In the genomic region with DNA sequence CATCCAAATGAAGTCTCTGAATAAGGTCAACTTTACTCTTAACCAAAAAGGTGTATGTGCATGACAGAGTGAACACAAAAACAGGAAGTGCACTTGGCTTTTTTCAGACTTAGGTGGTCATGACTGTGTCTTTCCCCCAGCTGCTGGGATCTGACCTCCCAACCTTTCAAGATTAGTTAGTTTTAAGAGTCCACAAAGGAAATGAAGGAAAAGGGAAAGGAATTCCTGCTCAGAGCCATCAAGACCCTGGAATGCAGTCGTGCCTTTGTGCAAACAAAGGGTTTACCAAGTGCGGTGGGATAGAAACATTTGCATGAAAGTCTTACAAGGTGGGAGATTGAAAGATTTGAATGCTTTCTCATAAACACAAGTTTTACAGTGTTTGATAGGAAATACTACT, we compare ENCODE assay signal across 25 mouse cellular contexts. TPM values are rescaled to one million over a fixed set of nuclear protein-coding genes. Genes with fewer than 3 reads are reported as not detected.
DNase-seq lines count a peak whose midpoint lies in the region; ATAC-seq lines count a peak whose summit lies in the region.
"Had no signal": no experiment of that assay in that cellular context is flagged by ENCODE, and none has a peak within 500 bp of the region (broad histone marks: within the 10 kb centered on the region; RNA-seq: fewer than 3 reads in every experiment).

No protein-coding gene starts in this region.

- H3K4me1 ChIP-seq in lung, embryonic 16.5 days (replicated peaks; ENCODE audit: control insufficient read depth, insufficient read depth, low read length): no peaks in the 10 kb centered on the region
- no peaks in the 10 kb centered on the region for H3K4me1 ChIP-seq in intestine, embryonic 15.5 days (replicated peaks)
- H3K4me1 ChIP-seq in midbrain, embryonic 10.5 days: peaks cover 7% of the 10 kb centered on the region
- H3K4me1 ChIP-seq: hindbrain, embryonic 13.5 days; limb, embryonic 12.5 days had no signal

- 10% methylated on average over 2 of the region's 2 CpGs for WGBS in lung, embryonic 16.5 days
- WGBS in intestine, embryonic 15.5 days: 8% methylated on average over 2 of the region's 2 CpGs
- 25% methylated on average over 2 of the region's 2 CpGs for WGBS in midbrain, embryonic 10.5 days

- H3K27me3 ChIP-seq in lung, embryonic 16.5 days (ENCODE audit: control insufficient read depth, insufficient read depth, low read depth, low read length): 0 out of 2 replicates have a peak, but pooled peaks cover 2% of the 10 kb centered on the region
- H3K27me3 ChIP-seq in intestine, embryonic 15.5 days (replicated peaks): no peaks in the 10 kb centered on the region
- peaks cover 94% of the 10 kb centered on the region for H3K27me3 ChIP-seq in midbrain, embryonic 10.5 days (ENCODE audit: low read depth, poor library complexity, severe bottlenecking)

- no peak overlapping the region for H3K4me2 ChIP-seq in lung, embryonic 16.5 days (ENCODE audit: low read depth, low read length)
- no peak overlapping the region for H3K4me2 ChIP-seq in intestine, embryonic 15.5 days (replicated peaks)
- H3K4me2 ChIP-seq: hindbrain, embryonic 13.5 days; limb, embryonic 12.5 days; liver, embryonic 11.5 days; midbrain, embryonic 11.5 days had no signal

- no peak for ATAC-seq in lung, embryonic 16.5 days (ENCODE audit: low read depth)
- no peak for ATAC-seq in intestine, embryonic 15.5 days
- ATAC-seq: forebrain, embryonic 16.5 days; liver, postnatal 0 days had no signal

- DNase-seq in embryo, embryonic 10.5 days (ENCODE audit: low spot score): peak; percentile 4
- DNase-seq in embryo, embryonic 11 days: no peak
- no peak for DNase-seq in lung, postnatal 14 days
- peak; percentile 2 for DNase-seq in forelimb bud, embryonic 11.5 days (ENCODE audit: low read depth, low spot score)
- DNase-seq in urinary bladder, postnatal 36 days (ENCODE audit: low spot score in 2 of 2): no peak
- DNase-seq in midbrain, embryonic 10.5 days (ENCODE audit: low spot score): no peak
- DNase-seq: adrenal gland, adult 2 months; cerebellum, adult 11 months; cerebellum, postnatal 10 days; gastrocnemius, postnatal 25 days; kidney, adult 18-20 months; layer of hippocampus, postnatal 36 days; liver, postnatal 0 days; thymus, adult 2 months had no signal

- no peak overlapping the region for H3K4me3 ChIP-seq in lung, embryonic 16.5 days (ENCODE audit: low read length)
- no peak overlapping the region for H3K4me3 ChIP-seq in intestine, embryonic 15.5 days (replicated peaks)
- H3K4me3 ChIP-seq in midbrain, embryonic 10.5 days: no peak overlapping the region
- H3K4me3 ChIP-seq: forebrain, embryonic 10.5 days; hindbrain, embryonic 13.5 days; layer of hippocampus, adult 2 months; limb, embryonic 12.5 days had no signal

- peak overlapping the region; percentile 5; the same call in 1 of the 2 replicates for H3K27ac ChIP-seq in lung, embryonic 16.5 days (ENCODE audit: low read length)
- H3K27ac ChIP-seq in intestine, embryonic 15.5 days: no peak overlapping the region
- no peak overlapping the region for H3K27ac ChIP-seq in midbrain, embryonic 10.5 days (replicated peaks)
- H3K27ac ChIP-seq: forebrain, embryonic 10.5 days; hindbrain, embryonic 13.5 days; layer of hippocampus, adult 2 months; limb, embryonic 12.5 days; macrophage; stomach, postnatal 0 days had no signal

- H3K9ac ChIP-seq in lung, embryonic 16.5 days (ENCODE audit: low read length): no peak overlapping the region
- H3K9ac ChIP-seq in intestine, embryonic 15.5 days: no peak overlapping the region
- H3K9ac ChIP-seq: hindbrain, embryonic 13.5 days; limb, embryonic 12.5 days; liver, postnatal 0 days had no signal

- no peaks in the 10 kb centered on the region for H3K36me3 ChIP-seq in lung, embryonic 16.5 days (ENCODE audit: control insufficient read depth, insufficient read depth, low read length)
- H3K36me3 ChIP-seq in intestine, embryonic 15.5 days: no peaks in the 10 kb centered on the region
- H3K36me3 ChIP-seq in midbrain, embryonic 10.5 days: no peaks in the 10 kb centered on the region
- H3K36me3 ChIP-seq: forebrain, embryonic 10.5 days; hindbrain, embryonic 13.5 days; limb, embryonic 12.5 days had no signal

- no peaks in the 10 kb centered on the region for H3K9me3 ChIP-seq in lung, embryonic 16.5 days (ENCODE audit: control insufficient read depth, low read length)
- H3K9me3 ChIP-seq in intestine, embryonic 15.5 days: no peaks in the 10 kb centered on the region
- H3K9me3 ChIP-seq in midbrain, embryonic 10.5 days (replicated peaks): no peaks in the 10 kb centered on the region
- H3K9me3 ChIP-seq: forebrain, embryonic 10.5 days; hindbrain, embryonic 13.5 days; limb, embryonic 12.5 days had no signal

RNA-seq across cellular contexts. Expression of gene Uprt, which starts 4.6 kb away (rescaled TPM):
- 1.7 and 2.0 TPM in 2 replicates for polyA plus RNA-seq in lung, embryonic 16.5 days (2015; fragmentation: Nextera tagmentation; extraction: Ambion mirVana)
- polyA plus RNA-seq in intestine, embryonic 15.5 days (2015; fragmentation: Nextera tagmentation; extraction: Ambion mirVana): 1.3 and 1.7 TPM in 2 replicates
- 0.68 and 1.1 TPM in 2 replicates for polyA plus RNA-seq in midbrain, embryonic 10.5 days (2016; fragmentation: Nextera tagmentation; extraction: Ambion mirVana)

Comparison
In these comparisons a context has a peak if more than half of its experiments do, and no peak if none do; other contexts are left out.
1. DNase-seq: peak in embryo, embryonic 10.5 days (single experiment) and forelimb bud, embryonic 11.5 days (single experiment); none in embryo, embryonic 11 days (single experiment), lung, postnatal 14 days (single experiment), urinary bladder, postnatal 36 days (0 of 2) and midbrain, embryonic 10.5 days (single experiment).